Mouse (Mus musculus) heart, adult 2 months (tissue): Measurements from ENCODE around the gene Dytn. TPM values are rescaled to one million over a fixed set of nuclear protein-coding genes. Genes with fewer than 3 reads are reported as not detected.

Experiments used
- DNase-seq, 2 experiments: peaks; one replicate each; pipeline ENCODE4 v3.0.0; 2021
- H3K27ac ChIP-seq: fragments of 200-600 bp; 2 replicates; pipeline ENCODE4 v1.8.1; 2022
- H3K27me3 ChIP-seq: fragments of 200-500 bp; 2 replicates; pipeline ENCODE4 v1.6.1; 2012; ENCODE audit warnings: mild to moderate bottlenecking, low read length, inconsistent platforms, mixed read lengths; ENCODE audit not compliant: control insufficient read depth, insufficient read depth
- H3K36me3 ChIP-seq: fragments of 200-500 bp; 2 replicates; pipeline ENCODE4 v1.6.1; 2012; ENCODE audit warnings: low read length, inconsistent platforms; ENCODE audit not compliant: control insufficient read depth, insufficient read depth
- H3K4me1 ChIP-seq: fragments of 200-500 bp; 2 replicates; pipeline ENCODE4 v1.6.1; 2011; ENCODE audit warnings: low read length; ENCODE audit not compliant: control insufficient read depth, insufficient read depth
- H3K4me3 ChIP-seq: fragments of 200-600 bp; 2 replicates; pipeline ENCODE4 v1.8.1; 2022
- H3K79me2 ChIP-seq: fragments of 200-500 bp; replicated peaks from 2 replicates; pipeline ENCODE4 v1.6.1; 2012; ENCODE audit warnings: mild to moderate bottlenecking, inconsistent platforms, low read length, moderate library complexity, mixed read lengths; ENCODE audit not compliant: control insufficient read depth, insufficient read depth
- H3K9ac ChIP-seq: fragments of 200-500 bp; 2 replicates; pipeline ENCODE4 v1.6.1; 2012; ENCODE audit warnings: low read depth, mild to moderate bottlenecking, control low read depth, inconsistent platforms, low read length, mixed read lengths
- CTCF ChIP-seq: fragments of 200-600 bp; IDR thresholded peaks from 2 replicates; pipeline ENCODE4 v1.8.1; 2022; ENCODE audit warnings: antibody characterized with exemption, mild to moderate bottlenecking, moderate library complexity
- EP300 ChIP-seq: fragments of 200-500 bp; IDR thresholded peaks from 2 replicates; pipeline ENCODE4 v1.6.1; 2011; ENCODE audit warnings: low read depth, low read length, control low read depth; ENCODE audit not compliant: insufficient read depth
- POLR2A ChIP-seq: fragments of 200-500 bp; IDR thresholded peaks from 2 replicates; pipeline ENCODE4 v1.6.1; 2011; ENCODE audit warnings: mild to moderate bottlenecking, low read depth, low read length, control low read depth; ENCODE audit not compliant: insufficient read depth
- WGBS: fragments of 180-500 bp; shearing (Covaris S2); methylation state at CpG from one replicate; pipeline ENCODE4 v1.1.7; 2018; 5-methylcytosine and 5-hydroxymethylcytosine counted together
- intact Hi-C: fragments of 180-260 bp; cut with DNase I; formaldehyde crosslinking; loops from one replicate; pipeline ENCODE4 v1.15.1; 2025
- polyA plus RNA-seq: library from polyadenylated mRNA; depleted of rRNA; stranded (reverse); fragments of >200 nt; gene quantifications from 2 replicates; pipeline ENCODE4 v1.2.3, GENCODE M21; 2012; rRNA removed
- total RNA-seq, 2 experiments: library from RNA; stranded (reverse); gene quantifications; 2 replicates each; pipeline ENCODE4 v1.2.3; 2021

Gene Dytn
- total and polyA plus RNA-seq, 3 experiments, result not detected

GRCm38 (mm10) chr1:63573864-63574611, 112.7 kb downstream of the Dytn start:
- intact Hi-C loops, result no loop called here
- WGBS, result 74% methylated on average over 12 of the region's 12 CpGs

GRCm38 (mm10) chr1:63573432-63573831, 113.3 kb downstream of the Dytn start:
- H3K79me2 ChIP-seq, result no peaks in the 10 kb centered on the region
- intact Hi-C loops, result no loop called here
- TF ChIP-seq CTCF (no peak), EP300 (no peak), POLR2A (no peak)
- H3K9ac ChIP-seq, result no peak overlapping the region
- no peaks in the 10 kb centered on the region for H3K27me3 ChIP-seq
- H3K4me3 ChIP-seq, result no peak overlapping the region
- 75% methylated on average over 6 of the region's 6 CpGs for WGBS
- no peak for DNase-seq
- no peaks in the 10 kb centered on the region for H3K36me3 ChIP-seq
- no peaks in the 10 kb centered on the region for H3K4me1 ChIP-seq
- no peak overlapping the region for H3K27ac ChIP-seq

More at GRCm38 (mm10) chr1:63573864-63574611, 112.7 kb downstream of the Dytn start:
- no peaks in the 10 kb centered on the region for H3K79me2 ChIP-seq
- TF ChIP-seq POLR2A (no peak), CTCF (no peak), EP300 (no peak)
- no peak overlapping the region for H3K4me3 ChIP-seq
- H3K9ac ChIP-seq, result no peak overlapping the region
- no peak overlapping the region for H3K27ac ChIP-seq
- DNase-seq, result no peak
- no peaks in the 10 kb centered on the region for H3K36me3 ChIP-seq
- no peaks in the 10 kb centered on the region for H3K27me3 ChIP-seq
- H3K4me1 ChIP-seq, result no peaks in the 10 kb centered on the region

Other genes starting within 250 kb of the Dytn start
- 1 to 10 TPM; 1.4 to 1.7 TPM for gene Adam23, start 241.0 kb downstream of the Dytn start, total RNA-seq
- gene Adam23, start 241.0 kb downstream of the Dytn start, polyA plus RNA-seq, result 1.0 and 2.9 TPM in 2 replicates
- not detected for gene Gm39653, start 71.0 kb downstream of the Dytn start, total RNA-seq
- gene Gm39653, start 71.0 kb downstream of the Dytn start, polyA plus RNA-seq, result not detected in 2 replicates
- gene Mdh1b, start 43.4 kb upstream of the Dytn start, total RNA-seq, result not detected
- 0.33 TPM in 1 of 2 replicates, not detected in the other for gene Mdh1b, start 43.4 kb upstream of the Dytn start, polyA plus RNA-seq
- gene Fastkd2, start 43.7 kb upstream of the Dytn start, total RNA-seq, result 10 to 100 TPM; 27.1 to 36.1 TPM
- gene Fastkd2, start 43.7 kb upstream of the Dytn start, polyA plus RNA-seq, result 6.7 and 19.5 TPM in 2 replicates
- not detected for gene 4933402D24Rik, start 82.3 kb upstream of the Dytn start, total RNA-seq
- gene 4933402D24Rik, start 82.3 kb upstream of the Dytn start, polyA plus RNA-seq, result not detected in 2 replicates